In the genomic region with DNA sequence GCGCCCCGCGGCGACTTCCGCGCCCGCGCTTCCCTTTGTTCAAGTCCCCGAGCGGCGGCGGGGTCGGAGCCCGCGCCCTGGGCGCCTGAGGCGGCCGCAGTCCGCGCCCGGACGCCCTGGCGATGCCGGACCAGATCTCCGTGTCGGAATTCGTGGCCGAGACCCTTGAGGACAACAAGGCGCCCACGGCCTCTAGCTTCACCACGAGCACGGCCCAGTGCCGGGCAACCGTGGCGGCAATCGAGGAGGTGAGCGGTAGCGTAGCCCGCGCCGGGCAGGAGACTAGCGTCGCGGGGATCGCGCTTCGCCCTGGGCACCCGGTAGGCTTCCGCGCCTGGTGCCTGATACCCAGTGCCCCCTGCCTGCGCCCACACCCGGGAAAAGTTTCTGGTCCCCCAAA, we compare ENCODE assay signal across 9 mouse cellular contexts. TPM values are rescaled to one million over a fixed set of nuclear protein-coding genes. Genes with fewer than 3 reads are reported as not detected.
DNase-seq lines count a peak whose midpoint lies in the region; ATAC-seq and TF ChIP-seq lines count a peak whose summit lies in the region.
"Not testable (repeated sequence)": the region's sequence is repeated elsewhere in the genome, so short reads cannot be mapped to it uniquely, and the experiment has no call there.
"Had no signal": no experiment of that assay in that cellular context is flagged by ENCODE, and none has a peak within 500 bp of the region (broad histone marks: within the 10 kb centered on the region; RNA-seq: fewer than 3 reads in every experiment).

No protein-coding gene starts in this region.

- H3K27me3 ChIP-seq in forebrain, embryonic 11.5 days (ENCODE audit: control insufficient read depth, insufficient read depth, low read length); hindbrain, postnatal 0 days (ENCODE audit: insufficient read depth, low read length); limb, embryonic 10.5 days (ENCODE audit: low read depth, poor library complexity, severe bottlenecking); liver, embryonic 15.5 days; midbrain, embryonic 15.5 days (replicated peaks); stomach, postnatal 0 days (ENCODE audit: control insufficient read depth, insufficient read depth, low read length): not testable (repeated sequence)
- peaks cover 11% of the 10 kb centered on the region for H3K27me3 ChIP-seq in heart, embryonic 13.5 days (replicated peaks)

- H3K36me3 ChIP-seq in forebrain, embryonic 11.5 days (ENCODE audit: control insufficient read depth, insufficient read depth, low read length); heart, embryonic 13.5 days; hindbrain, postnatal 0 days (ENCODE audit: insufficient read depth, low read length); limb, embryonic 10.5 days; liver, embryonic 15.5 days (replicated peaks); midbrain, embryonic 15.5 days (replicated peaks); stomach, postnatal 0 days (ENCODE audit: control insufficient read depth, insufficient read depth, low read length): not testable (repeated sequence)

- TF ChIP-seq POLR2A in brain, embryonic 14.5 days (IDR thresholded peaks at IDR 0.05; ENCODE audit: borderline replicate concordance, extremely low read depth, insufficient read depth, insufficient read length, poor library complexity, severe bottlenecking) = not testable (repeated sequence)

- DNase-seq in brain, embryonic 14.5 days (ENCODE audit: low read depth) = peak; percentile 0
- peak; percentile 47 for DNase-seq in forebrain, embryonic 11.5 days (ENCODE audit: low spot score)
- not testable (repeated sequence) for DNase-seq in hindbrain, postnatal 0 days (ENCODE audit: low spot score)
- DNase-seq in limb, embryonic 10.5 days (ENCODE audit: low spot score) = peak; percentile 41
- peak; percentile 9 for DNase-seq in stomach, postnatal 0 days (ENCODE audit: low spot score)

- 3% methylated on average over 41 of the region's 52 CpGs for WGBS in forebrain, embryonic 11.5 days
- 4% methylated on average over 42 of the region's 52 CpGs for WGBS in heart, embryonic 13.5 days
- 5% methylated on average over 50 of the region's 52 CpGs for WGBS in hindbrain, postnatal 0 days
- WGBS in limb, embryonic 10.5 days = 5% methylated on average over 50 of the region's 52 CpGs
- WGBS in liver, embryonic 15.5 days (ENCODE audit: insufficient replicate concordance) = 2% methylated on average over 45 of the region's 52 CpGs
- 7% methylated on average over 51 of the region's 52 CpGs for WGBS in midbrain, embryonic 15.5 days
- WGBS in stomach, postnatal 0 days = 9% methylated on average over 46 of the region's 52 CpGs

- ATAC-seq in forebrain, embryonic 11.5 days (replicated peaks; ENCODE audit: low FRiP score); heart, embryonic 13.5 days (ENCODE audit: extremely low read depth, insufficient number of reproducible peaks, low FRiP score, low TSS enrichment); hindbrain, postnatal 0 days; liver, embryonic 15.5 days (ENCODE audit: insufficient read depth); midbrain, embryonic 15.5 days (replicated peaks); stomach, postnatal 0 days (ENCODE audit: low FRiP score, low TSS enrichment): not testable (repeated sequence)

- H3K4me1 ChIP-seq in forebrain, embryonic 11.5 days (replicated peaks; ENCODE audit: control insufficient read depth, insufficient read depth, low read length); heart, embryonic 13.5 days; hindbrain, postnatal 0 days (ENCODE audit: insufficient read depth, low read length); limb, embryonic 10.5 days; liver, embryonic 15.5 days (replicated peaks); midbrain, embryonic 15.5 days; stomach, postnatal 0 days (replicated peaks; ENCODE audit: control insufficient read depth, insufficient read depth): not testable (repeated sequence)

- H3K9me3 ChIP-seq in forebrain, embryonic 11.5 days (ENCODE audit: control insufficient read depth, low read length); hindbrain, postnatal 0 days (ENCODE audit: low read length); limb, embryonic 10.5 days (replicated peaks); liver, embryonic 15.5 days (replicated peaks); stomach, postnatal 0 days (ENCODE audit: control insufficient read depth, low read length): not testable (repeated sequence)
- peaks cover 20% of the 10 kb centered on the region for H3K9me3 ChIP-seq in heart, embryonic 13.5 days
- peaks cover 13% of the 10 kb centered on the region for H3K9me3 ChIP-seq in midbrain, embryonic 15.5 days

- H3K4me2 ChIP-seq in forebrain, embryonic 11.5 days (ENCODE audit: low read depth, low read length, severe bottlenecking) = peak overlapping the region; percentile 40; the same call in 1 of the 2 replicates
- H3K4me2 ChIP-seq in heart, embryonic 13.5 days = peak overlapping the region; percentile 63
- peak overlapping the region; percentile 16; the same call in 1 of the 2 replicates for H3K4me2 ChIP-seq in hindbrain, postnatal 0 days (ENCODE audit: low read depth, low read length)
- peak overlapping the region; percentile 52 for H3K4me2 ChIP-seq in liver, embryonic 15.5 days
- peak overlapping the region; percentile 31 for H3K4me2 ChIP-seq in midbrain, embryonic 15.5 days
- peak overlapping the region; percentile 47 for H3K4me2 ChIP-seq in stomach, postnatal 0 days (replicated peaks; ENCODE audit: low read depth)

- not testable (repeated sequence) for TF ChIP-seq CTCF in brain, embryonic 14.5 days (IDR thresholded peaks at IDR 0.05; ENCODE audit: borderline replicate concordance, extremely low read depth, insufficient read depth, insufficient read length); hindbrain, postnatal 0 days (IDR thresholded peaks at IDR 0.05; ENCODE audit: low read depth); stomach, postnatal 0 days (IDR thresholded peaks at IDR 0.05; ENCODE audit: low read depth)

- H3K4me3 ChIP-seq in forebrain, embryonic 11.5 days (ENCODE audit: low read depth, low read length) = peak overlapping the region; percentile 31
- peak overlapping the region; percentile 52 for H3K4me3 ChIP-seq in heart, embryonic 13.5 days
- peak overlapping the region; percentile 30 for H3K4me3 ChIP-seq in hindbrain, postnatal 0 days (ENCODE audit: low read length)
- peak overlapping the region; percentile 57 for H3K4me3 ChIP-seq in limb, embryonic 10.5 days
- H3K4me3 ChIP-seq in liver, embryonic 15.5 days (replicated peaks) = peak overlapping the region; percentile 40
- H3K4me3 ChIP-seq in midbrain, embryonic 15.5 days = peak overlapping the region; percentile 31
- peak overlapping the region; percentile 34 for H3K4me3 ChIP-seq in stomach, postnatal 0 days (ENCODE audit: low read depth, low read length)

- not testable (repeated sequence) for H3K27ac ChIP-seq in forebrain, embryonic 11.5 days (ENCODE audit: low read depth, low read length); heart, embryonic 13.5 days (replicated peaks); hindbrain, postnatal 0 days; liver, embryonic 15.5 days (replicated peaks); midbrain, embryonic 15.5 days; stomach, postnatal 0 days (replicated peaks)
- H3K27ac ChIP-seq in limb, embryonic 10.5 days = peak overlapping the region; percentile 85

- not testable (repeated sequence) for TF ChIP-seq EP300 in stomach, postnatal 0 days (optimal IDR thresholded peaks at IDR 0.05)

- H3K9ac ChIP-seq in forebrain, embryonic 11.5 days (ENCODE audit: low read length) = peak overlapping the region; percentile 23; the same call in 1 of the 2 replicates
- peak overlapping the region; percentile 61 for H3K9ac ChIP-seq in heart, embryonic 13.5 days
- H3K9ac ChIP-seq in hindbrain, postnatal 0 days (replicated peaks; ENCODE audit: low read length); liver, embryonic 15.5 days; midbrain, embryonic 15.5 days: not testable (repeated sequence)
- 0 out of 2 replicates have a peak overlapping the region, but pooled peaks have one; percentile 18 for H3K9ac ChIP-seq in stomach, postnatal 0 days (ENCODE audit: low read length)

RNA-seq across cellular contexts. Expression of gene 5730507C01Rik, which starts 0.3 kb away (rescaled TPM):
- 0.24 and 0.71 TPM in 2 replicates for polyA plus RNA-seq in brain, embryonic 14.5 days (2012; rRNA removed)
- 2.3 and 3.1 TPM in 2 replicates for polyA plus RNA-seq in forebrain, embryonic 11.5 days (2014; fragmentation: Nextera tagmentation; extraction: Ambion mirVana)
- polyA plus RNA-seq in heart, embryonic 13.5 days (2015; fragmentation: Nextera tagmentation; extraction: Ambion mirVana) = 0.53 and 0.73 TPM in 2 replicates
- 0.37 and 2.1 TPM in 2 replicates for total RNA-seq in hindbrain, postnatal 0 days (2014; rRNA removed)
- polyA plus RNA-seq in hindbrain, postnatal 0 days (2015; fragmentation: Nextera tagmentation; extraction: Ambion mirVana) = 1.3 and 1.8 TPM in 2 replicates
- polyA plus RNA-seq in limb, embryonic 10.5 days (2016; fragmentation: Nextera tagmentation; extraction: Ambion mirVana) = 5.3 and 6.0 TPM in 2 replicates
- 0.17 and 0.18 TPM in 2 replicates for polyA plus RNA-seq in liver, embryonic 15.5 days (2015; fragmentation: Nextera tagmentation; extraction: Ambion mirVana)
- 1.8 and 2.1 TPM in 2 replicates for polyA plus RNA-seq in midbrain, embryonic 15.5 days (2015; fragmentation: Nextera tagmentation; extraction: Ambion mirVana)
- 0.50 and 0.56 TPM in 2 replicates for polyA plus RNA-seq in stomach, postnatal 0 days (2015; fragmentation: Nextera tagmentation; extraction: Ambion mirVana)
- total RNA-seq: monocyte, adult 5-6 weeks had no signal
